Mouse (Mus musculus): ENCODE results near the gene Comt. TPM values are rescaled to one million over a fixed set of nuclear protein-coding genes. Genes with fewer than 3 reads are reported as not detected.

Comt gene
- total RNA-seq, 1 experiment, result 40.1 TPM

DNA sequence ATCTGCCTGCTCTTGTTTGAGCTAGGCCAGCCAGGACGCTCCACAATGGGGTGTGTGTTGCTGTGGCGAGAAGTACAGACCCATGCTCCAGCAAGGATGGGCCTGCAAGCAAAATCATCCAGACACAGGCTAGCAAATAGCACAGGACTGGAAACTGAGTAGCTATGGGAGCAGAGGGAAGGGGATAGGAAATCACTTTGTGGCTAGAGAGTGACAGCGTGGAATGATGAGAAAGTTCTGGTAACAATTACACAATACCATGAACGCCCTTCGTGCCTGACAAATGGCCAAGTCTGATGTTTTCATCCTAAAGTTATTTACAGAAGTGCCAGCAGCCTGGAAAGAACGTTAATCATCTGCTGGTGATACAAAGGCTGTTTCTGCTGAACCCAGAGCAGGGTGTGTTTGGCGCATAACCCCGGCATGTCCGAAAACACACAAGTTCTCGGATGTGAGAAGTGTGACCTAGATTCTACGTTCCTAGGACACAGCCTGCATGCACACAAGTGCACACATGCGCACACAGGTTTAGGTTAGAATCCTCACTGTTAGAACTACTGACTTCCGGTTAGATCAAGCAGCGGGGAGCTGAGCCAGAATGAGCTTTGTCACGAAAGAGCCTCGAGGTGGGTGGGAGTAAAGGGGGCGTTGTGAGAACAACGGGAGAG lies 10.4 kb downstream of the Comt start:
- Histone ChIP-seq H3K4me1 (ENCODE audit: control insufficient read depth in 2 of 2, insufficient read depth in 2 of 2, low read length in 2 of 2, poor library complexity in 1 of 2) (peaks cover 0 to 3% of the 10 kb centered on the region in 2 experiments; a peak in 2 of 4 replicates), H3K27ac (ENCODE audit: insufficient read depth, low read depth, low read length, poor library complexity, severe bottlenecking) (no peak overlapping the region), H3K9me3 (ENCODE audit: control insufficient read depth, insufficient read depth, low read depth, low read length) (no peaks in the 10 kb centered on the region), H3K36me3 (ENCODE audit: control insufficient read depth, insufficient read depth, low read length, poor library complexity, severe bottlenecking) (no peaks in the 10 kb centered on the region), H3K9ac (ENCODE audit: insufficient read depth, low read depth, low read length, poor library complexity, severe bottlenecking) (0 out of 2 replicates have a peak overlapping the region, but pooled peaks have one; percentile 4), H3K4me3 (ENCODE audit: insufficient read depth in 1 of 2, low read depth in 1 of 2, low read length in 2 of 2, poor library complexity in 1 of 2, severe bottlenecking in 1 of 2) (no peak overlapping the region)
- TF ChIP-seq CHD2 (IDR thresholded peaks at IDR 0.05; ENCODE audit: low read depth, low read length) (no peak), HCFC1 (IDR thresholded peaks at IDR 0.05; ENCODE audit: borderline replicate concordance, insufficient read depth, low read length) (no peak), ZC3H11A (IDR thresholded peaks at IDR 0.05; ENCODE audit: borderline replicate concordance, low read depth, low read length) (no peak), ZNF384 (IDR thresholded peaks at IDR 0.05; ENCODE audit: low read depth, low read length) (no peak), MAFK (IDR thresholded peaks at IDR 0.05; ENCODE audit: insufficient read depth, low read depth, low read length) (no peak)
- in situ Hi-C loops (cut with MboI; ENCODE audit: low sequenced_read_pairs in 2 of 2, unreplicated experiment in 2 of 2), result no loop called here
- DNase-seq (ENCODE audit: low read depth, low spot score), result no peak

DNA sequence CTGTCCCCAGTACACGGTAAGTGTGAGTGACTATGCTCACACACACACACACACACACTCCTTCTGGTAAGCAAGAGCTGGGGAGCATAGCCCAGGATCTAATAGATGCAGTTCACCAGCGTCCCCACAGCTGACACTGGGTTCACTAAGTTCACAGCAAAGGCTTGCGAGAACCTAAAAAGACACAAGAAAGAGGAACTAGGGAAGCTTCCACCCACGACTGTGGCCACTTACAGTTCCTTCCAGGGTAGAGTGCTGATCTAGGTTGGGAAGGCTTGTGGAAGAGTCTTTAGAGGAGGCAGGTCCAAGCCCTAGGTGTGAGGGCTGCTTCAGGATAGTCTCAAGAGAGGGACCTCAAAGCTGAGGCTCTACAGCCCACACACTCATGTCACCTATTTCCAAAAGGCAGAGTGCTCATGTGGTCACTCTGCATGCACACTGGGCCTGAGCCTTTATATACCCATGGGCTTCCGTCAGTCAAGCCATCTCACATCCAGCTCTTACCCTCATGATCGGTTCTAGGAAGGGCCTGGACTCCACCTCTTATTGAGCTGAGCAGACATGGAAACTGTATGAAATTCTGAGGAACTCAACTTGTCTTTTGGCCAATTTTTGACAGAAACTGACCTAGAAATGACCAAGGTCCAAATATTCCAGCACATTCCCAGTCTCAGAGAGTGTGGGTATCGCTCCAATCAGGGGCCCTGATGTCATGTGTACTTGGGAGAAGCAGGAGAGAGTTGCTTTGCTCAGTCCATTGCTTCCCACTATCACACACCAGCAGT lies 13.4 kb downstream of the Comt start:
- Histone ChIP-seq H3K27ac (ENCODE audit: insufficient read depth, low read depth, low read length, poor library complexity, severe bottlenecking) (no peak overlapping the region), H3K9ac (ENCODE audit: insufficient read depth, low read depth, low read length, poor library complexity, severe bottlenecking) (no peak overlapping the region), H3K4me1 (ENCODE audit: control insufficient read depth in 2 of 2, insufficient read depth in 2 of 2, low read length in 2 of 2, poor library complexity in 1 of 2) (no peaks in the 10 kb centered on the region), H3K9me3 (ENCODE audit: control insufficient read depth, insufficient read depth, low read depth, low read length) (no peaks in the 10 kb centered on the region), H3K36me3 (ENCODE audit: control insufficient read depth, insufficient read depth, low read length, poor library complexity, severe bottlenecking) (no peaks in the 10 kb centered on the region; the same call in 1 of the 2 replicates), H3K4me3 (ENCODE audit: insufficient read depth in 1 of 2, low read depth in 1 of 2, low read length in 2 of 2, poor library complexity in 1 of 2, severe bottlenecking in 1 of 2) (no peak overlapping the region)
- in situ Hi-C loops (cut with MboI; ENCODE audit: low sequenced_read_pairs in 2 of 2, unreplicated experiment in 2 of 2), result no loop called here
- TF ChIP-seq HCFC1 (IDR thresholded peaks at IDR 0.05; ENCODE audit: borderline replicate concordance, insufficient read depth, low read length) (no peak), ZNF384 (IDR thresholded peaks at IDR 0.05; ENCODE audit: low read depth, low read length) (no peak), CHD2 (IDR thresholded peaks at IDR 0.05; ENCODE audit: low read depth, low read length) (no peak), ZC3H11A (IDR thresholded peaks at IDR 0.05; ENCODE audit: borderline replicate concordance, low read depth, low read length) (no peak), MAFK (IDR thresholded peaks at IDR 0.05; ENCODE audit: insufficient read depth, low read depth, low read length) (no peak)
- DNase-seq (ENCODE audit: low read depth, low spot score), result no peak

DNA sequence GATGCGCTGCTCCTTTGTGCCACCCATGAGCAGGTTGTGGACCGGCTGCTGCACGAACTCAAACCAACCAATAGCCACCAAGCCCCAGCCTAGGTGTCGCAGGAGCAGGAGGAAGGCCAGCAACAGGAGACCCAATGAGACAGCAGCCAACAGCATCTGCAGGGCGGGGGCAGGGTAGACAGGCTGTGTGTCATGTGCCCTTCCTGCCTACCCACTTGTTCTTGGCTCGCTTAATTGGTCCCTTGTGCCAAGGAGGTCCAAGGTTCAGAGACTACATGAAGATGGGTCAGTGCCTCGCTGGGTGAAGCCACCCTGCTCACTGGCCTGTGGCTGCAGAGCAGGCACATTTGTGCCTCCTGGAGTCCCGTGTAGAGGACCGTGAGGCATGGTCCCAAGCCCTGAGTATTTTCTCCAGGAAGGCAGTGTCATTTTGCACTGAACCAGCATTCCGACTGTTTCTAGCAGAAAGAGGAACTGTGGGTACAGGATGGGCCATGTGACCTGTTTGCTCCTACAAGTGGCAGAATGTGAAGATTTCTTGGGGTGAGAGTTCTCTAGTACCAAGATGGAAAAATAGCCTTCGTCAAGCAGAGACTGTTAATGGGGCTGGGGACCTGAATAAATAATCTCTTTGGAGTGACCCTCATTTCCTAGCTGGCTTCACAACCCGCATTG lies 14.7 kb downstream of the Comt start:
- H3K9ac ChIP-seq (ENCODE audit: insufficient read depth, low read depth, low read length, poor library complexity, severe bottlenecking), result no peak overlapping the region
- peaks cover 6% of the 10 kb centered on the region; the same call in 1 of the 2 replicates for H3K36me3 ChIP-seq (ENCODE audit: control insufficient read depth, insufficient read depth, low read length, poor library complexity, severe bottlenecking)
- H3K27ac ChIP-seq (ENCODE audit: insufficient read depth, low read depth, low read length, poor library complexity, severe bottlenecking), result no peak overlapping the region
- DNase-seq (ENCODE audit: low read depth, low spot score), result no peak
- no peak for TF ChIP-seq MAFK (IDR thresholded peaks at IDR 0.05; ENCODE audit: insufficient read depth, low read depth, low read length)
- no peak for TF ChIP-seq CHD2 (IDR thresholded peaks at IDR 0.05; ENCODE audit: low read depth, low read length)
- TF ChIP-seq HCFC1 (IDR thresholded peaks at IDR 0.05; ENCODE audit: borderline replicate concordance, insufficient read depth, low read length), result no peak
- TF ChIP-seq ZC3H11A (IDR thresholded peaks at IDR 0.05; ENCODE audit: borderline replicate concordance, low read depth, low read length), result no peak
- TF ChIP-seq ZNF384 (IDR thresholded peaks at IDR 0.05; ENCODE audit: low read depth, low read length), result no peak
- no peaks in the 10 kb centered on the region for H3K9me3 ChIP-seq (ENCODE audit: control insufficient read depth, insufficient read depth, low read depth, low read length)
- no peaks in the 10 kb centered on the region for H3K4me1 ChIP-seq (ENCODE audit: control insufficient read depth in 2 of 2, insufficient read depth in 2 of 2, low read length in 2 of 2, poor library complexity in 1 of 2)
- in situ Hi-C loops (cut with MboI; ENCODE audit: low sequenced_read_pairs in 2 of 2, unreplicated experiment in 2 of 2), result no loop called here
- H3K4me3 ChIP-seq (ENCODE audit: insufficient read depth in 1 of 2, low read depth in 1 of 2, low read length in 2 of 2, poor library complexity in 1 of 2, severe bottlenecking in 1 of 2), result no peak overlapping the region

DNA sequence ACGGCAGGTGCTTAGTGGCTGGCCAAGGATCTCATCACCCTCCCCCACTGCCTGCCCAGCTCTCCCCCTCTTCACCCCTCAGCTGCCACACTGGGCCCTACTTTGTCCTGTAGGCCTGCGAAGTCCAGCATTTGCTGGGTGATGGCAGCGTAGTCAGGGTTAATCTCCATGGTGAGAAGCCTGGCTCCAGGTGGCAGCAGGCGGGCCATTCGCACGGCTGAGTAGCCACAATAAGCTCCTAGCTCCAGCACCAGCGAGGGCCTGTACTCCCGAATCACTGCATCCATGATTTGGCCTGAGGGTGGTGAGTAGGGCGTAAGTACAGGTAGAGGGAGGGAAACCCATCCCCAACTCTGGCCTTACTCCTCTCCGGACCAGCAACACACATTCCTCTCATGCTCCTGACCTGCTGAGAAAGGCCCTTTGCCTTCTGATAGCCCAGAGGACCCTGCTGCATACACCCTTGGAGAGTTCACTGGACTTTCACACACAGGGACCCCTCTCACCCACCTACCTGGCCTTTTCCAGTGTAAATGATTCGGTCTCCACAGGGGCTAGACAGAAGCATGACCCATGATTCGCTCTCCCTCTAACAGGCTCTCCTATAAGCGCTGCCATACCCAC lies 15.5 kb downstream of the Comt start:
- TF ChIP-seq CHD2 (IDR thresholded peaks at IDR 0.05; ENCODE audit: low read depth, low read length), result no peak
- TF ChIP-seq ZNF384 (IDR thresholded peaks at IDR 0.05; ENCODE audit: low read depth, low read length), result no peak
- no peak for TF ChIP-seq HCFC1 (IDR thresholded peaks at IDR 0.05; ENCODE audit: borderline replicate concordance, insufficient read depth, low read length)
- no peak for TF ChIP-seq ZC3H11A (IDR thresholded peaks at IDR 0.05; ENCODE audit: borderline replicate concordance, low read depth, low read length)
- TF ChIP-seq MAFK (IDR thresholded peaks at IDR 0.05; ENCODE audit: insufficient read depth, low read depth, low read length), result no peak
- H3K27ac ChIP-seq (ENCODE audit: insufficient read depth, low read depth, low read length, poor library complexity, severe bottlenecking), result no peak overlapping the region
- no peak overlapping the region for H3K9ac ChIP-seq (ENCODE audit: insufficient read depth, low read depth, low read length, poor library complexity, severe bottlenecking)
- H3K4me1 ChIP-seq (ENCODE audit: control insufficient read depth in 2 of 2, insufficient read depth in 2 of 2, low read length in 2 of 2, poor library complexity in 1 of 2), result no peaks in the 10 kb centered on the region
- no peaks in the 10 kb centered on the region for H3K9me3 ChIP-seq (ENCODE audit: control insufficient read depth, insufficient read depth, low read depth, low read length)
- in situ Hi-C loops (cut with MboI; ENCODE audit: low sequenced_read_pairs in 2 of 2, unreplicated experiment in 2 of 2), result no loop called here
- peaks cover 6% of the 10 kb centered on the region for H3K36me3 ChIP-seq (ENCODE audit: control insufficient read depth, insufficient read depth, low read length, poor library complexity, severe bottlenecking)
- DNase-seq (ENCODE audit: low read depth, low spot score), result no peak
- H3K4me3 ChIP-seq (ENCODE audit: insufficient read depth in 1 of 2, low read depth in 1 of 2, low read length in 2 of 2, poor library complexity in 1 of 2, severe bottlenecking in 1 of 2), result no peak overlapping the region
